11 mouse cellular contexts compared by ENCODE assay signal in genomic region chr5:36621058-36621449, GRCm38 (mm10). TPM values are rescaled to one million over a fixed set of nuclear protein-coding genes. Genes with fewer than 3 reads are reported as not detected.
A peak's percentile ranks its signal among the peaks of the same experiment; 100 is the strongest.
DNase-seq lines count a peak whose midpoint lies in the region; ATAC-seq and TF ChIP-seq lines count a peak whose summit lies in the region.
"Had no signal": no experiment of that assay in that cellular context is flagged by ENCODE, and none has a peak within 500 bp of the region (broad histone marks: within the 10 kb centered on the region; RNA-seq: fewer than 3 reads in every experiment).

No protein-coding gene starts in this region.

- H3K36me3 ChIP-seq in liver, embryonic 14.5 days (replicated peaks; ENCODE audit: control insufficient read depth, insufficient read depth, low read depth): peaks cover 36% of the 10 kb centered on the region

- DNase-seq in heart, adult 11 months: peak; percentile 93
- no peak for DNase-seq in heart, adult 8-10 months (ENCODE audit: low spot score)
- DNase-seq in A20 (ENCODE audit: low read depth, low spot score): peak; percentile 39
- peak in 2 of 3 experiments; percentile 42 to 47 for DNase-seq in liver, embryonic 14.5 days (ENCODE audit: low read depth in 3 of 3, low spot score in 3 of 3)
- no peak for DNase-seq in spleen, adult 12 weeks (ENCODE audit: low spot score)
- no peak for DNase-seq in embryo, embryonic 9.5 days (ENCODE audit: extremely low spot score)
- DNase-seq: embryo, embryonic 11 days had no signal

- peak overlapping the region; percentile 98 for H3K27ac ChIP-seq in embryonic fibroblast, embryonic 13.5 days (ENCODE audit: insufficient read depth, low read length)
- H3K27ac ChIP-seq in liver, embryonic 14.5 days: peak overlapping the region; percentile 98
- H3K27ac ChIP-seq: hindbrain, embryonic 12.5 days; limb, embryonic 13.5 days had no signal

- 13% methylated on average over 5 of the region's 5 CpGs for WGBS in liver, embryonic 14.5 days (ENCODE audit: insufficient replicate concordance)

- ATAC-seq in liver, embryonic 14.5 days (ENCODE audit: insufficient read depth): peak; percentile 68
- ATAC-seq in cerebellum, adult (ENCODE audit: insufficient number of reproducible peaks, low FRiP score, low TSS enrichment): no peak

- H3K27me3 ChIP-seq in liver, embryonic 14.5 days (ENCODE audit: control insufficient read depth, insufficient read depth, low read length): no peaks in the 10 kb centered on the region
- H3K27me3 ChIP-seq: hindbrain, embryonic 12.5 days; limb, embryonic 13.5 days had no signal

- no peak for TF ChIP-seq POLR2A in embryonic fibroblast, embryonic 13.5 days (IDR thresholded peaks at IDR 0.05; ENCODE audit: low read depth, low read length)

- no peak for TF ChIP-seq EP300 in liver, embryonic 14.5 days (IDR thresholded peaks at IDR 0.05; ENCODE audit: low read depth)

- no peak for TF ChIP-seq CTCF in embryonic fibroblast, embryonic 13.5 days (IDR thresholded peaks at IDR 0.05; ENCODE audit: borderline replicate concordance, insufficient read depth, low read length)
- TF ChIP-seq CTCF in liver, embryonic 14.5 days (IDR thresholded peaks at IDR 0.05; ENCODE audit: low read depth): no peak

- H3K9me3 ChIP-seq in liver, embryonic 14.5 days (ENCODE audit: control insufficient read depth, low read length): no peaks in the 10 kb centered on the region
- H3K9me3 ChIP-seq: hindbrain, embryonic 12.5 days; limb, embryonic 13.5 days had no signal

- H3K4me2 ChIP-seq in liver, embryonic 14.5 days (ENCODE audit: low read depth): peak overlapping the region; percentile 83
- H3K4me2 ChIP-seq: hindbrain, embryonic 12.5 days; limb, embryonic 13.5 days had no signal

- H3K4me3 ChIP-seq in embryonic fibroblast, embryonic 13.5 days (ENCODE audit: insufficient read depth, low read length): no peak overlapping the region
- peak overlapping the region; percentile 45 to 55 for H3K4me3 ChIP-seq in liver, embryonic 14.5 days (ENCODE audit: insufficient read depth in 1 of 2, low read depth in 2 of 2, low read length in 2 of 2)
- H3K4me3 ChIP-seq: hindbrain, embryonic 12.5 days; limb, embryonic 13.5 days had no signal

- H3K9ac ChIP-seq in liver, embryonic 14.5 days (replicated peaks): peak overlapping the region; percentile 76
- H3K9ac ChIP-seq: hindbrain, embryonic 12.5 days; limb, embryonic 13.5 days had no signal

- H3K4me1 ChIP-seq in embryonic fibroblast, embryonic 13.5 days (ENCODE audit: control insufficient read depth, insufficient read depth, low read length): peaks cover 20% of the 10 kb centered on the region
- H3K4me1 ChIP-seq in liver, embryonic 14.5 days (replicated peaks; ENCODE audit: control insufficient read depth in 2 of 2, insufficient read depth in 2 of 2, low read length in 1 of 2): peaks cover 44 to 49% of the 10 kb centered on the region in 2 experiments
- H3K4me1 ChIP-seq: limb, embryonic 13.5 days had no signal

RNA-seq across cellular contexts. Expression of gene Tbc1d14, which starts 28.0 kb away (rescaled TPM):
- 10 to 100 TPM; 12.8 to 16.3 (median 13.8) TPM for total RNA-seq in heart, adult 8-10 months (2022)
- 21.5 and 26.1 TPM in 2 replicates for polyA plus RNA-seq in embryonic fibroblast, embryonic 13.5 days (2011; ENCODE audit: insufficient read length, low read depth, missing spikeins)
- 8.1 and 8.2 TPM in 2 replicates for polyA plus RNA-seq in liver, embryonic 14.5 days (2012; rRNA removed)
- polyA plus RNA-seq in liver, embryonic 14.5 days (2014; fragmentation: Nextera tagmentation; extraction: Ambion mirVana): 6.8 and 8.5 TPM in 2 replicates

Comparison
In these comparisons a context has a peak if more than half of its experiments do, and no peak if none do; other contexts are left out.
1. DNase-seq: peak in heart, adult 11 months (single experiment), A20 (single experiment) and liver, embryonic 14.5 days (2 of 3); none in heart, adult 8-10 months (single experiment), spleen, adult 12 weeks (single experiment) and embryo, embryonic 9.5 days (single experiment).